Mouse (Mus musculus) C2C12 (cell line): ENCODE measurements around the gene Cux1.

ENCODE experiments used
- CEBPB ChIP-seq: IDR thresholded peaks from one replicate; pipeline ENCODE4 v1.6.1; 2011; ENCODE audit warnings: low read depth, mild to moderate bottlenecking, control low read depth, moderate library complexity
- CTCF ChIP-seq: IDR thresholded peaks from one replicate; pipeline ENCODE4 v1.5.1; 2011; ENCODE audit not compliant: control insufficient read depth, insufficient read depth, insufficient read length
- MAX ChIP-seq: IDR thresholded peaks from one replicate; pipeline ENCODE4 v1.6.1; 2011; ENCODE audit warnings: mild to moderate bottlenecking, control low read depth

- TF ChIP-seq CTCF (no peak), MAX (no peak), CEBPB (no peak)
These were observed 350.2 kb downstream of the Cux1 start for GRCm38 (mm10) chr5:136217004-136217665.
